Mouse (Mus musculus): ENCODE measurements around the gene Twsg1. TPM values are rescaled to one million over a fixed set of nuclear protein-coding genes. Genes with fewer than 3 reads are reported as not detected.

Twsg1 gene
- polyA plus RNA-seq, 1 experiment from 2014 or later: 125 TPM

Other genes with a start within 250 kb of the Twsg1 start
- 34.6 and 35.3 TPM in 2 replicates for gene Rab31, start 178.5 kb downstream of the Twsg1 start, polyA plus RNA-seq (2015; fragmentation: Nextera tagmentation; extraction: Ambion mirVana)
- gene Ppp4r1, start 168.7 kb downstream of the Twsg1 start, polyA plus RNA-seq (2015; fragmentation: Nextera tagmentation; extraction: Ambion mirVana): 30.9 and 33.0 TPM in 2 replicates
- 87.0 and 103 TPM in 2 replicates for gene Ralbp1, start 65.4 kb downstream of the Twsg1 start, polyA plus RNA-seq (2015; fragmentation: Nextera tagmentation; extraction: Ambion mirVana)
- 26.8 and 30.3 TPM in 2 replicates for gene Ankrd12, start 125.9 kb upstream of the Twsg1 start, polyA plus RNA-seq (2015; fragmentation: Nextera tagmentation; extraction: Ambion mirVana)
- 331 and 340 TPM in 2 replicates for gene Ndufv2, start 150.3 kb upstream of the Twsg1 start, polyA plus RNA-seq (2015; fragmentation: Nextera tagmentation; extraction: Ambion mirVana)
- gene Washc1, start 160.3 kb upstream of the Twsg1 start, polyA plus RNA-seq (2015; fragmentation: Nextera tagmentation; extraction: Ambion mirVana): 35.3 and 36.1 TPM in 2 replicates
- gene Ddx11, start 172.3 kb upstream of the Twsg1 start, polyA plus RNA-seq (2015; fragmentation: Nextera tagmentation; extraction: Ambion mirVana): 17.7 and 20.1 TPM in 2 replicates

All from stomach, embryonic 16.5 days (tissue).